ENCODE assay signal across 23 mouse cellular contexts in genomic region chr14:120165496-120166045, GRCm38 (mm10).
"Had no signal": no experiment of that assay in that cellular context is flagged by ENCODE, and none has a peak within 500 bp of the region (broad histone marks: within the 10 kb centered on the region; RNA-seq: fewer than 3 reads in every experiment).

No protein-coding gene starts in this region.

- H3K4me3 ChIP-seq: kidney, embryonic 15.5 days; limb, embryonic 10.5 days; limb, embryonic 13.5 days; liver, embryonic 12.5 days; liver, embryonic 15.5 days; lung, embryonic 15.5 days; midbrain, embryonic 12.5 days; midbrain, embryonic 15.5 days; myocyte; neural tube, embryonic 13.5 days; stomach, embryonic 15.5 days had no signal

- H3K4me2 ChIP-seq: kidney, embryonic 15.5 days; limb, embryonic 13.5 days; liver, embryonic 12.5 days; liver, embryonic 15.5 days; lung, embryonic 15.5 days; midbrain, embryonic 12.5 days; midbrain, embryonic 15.5 days; neural tube, embryonic 13.5 days; stomach, embryonic 15.5 days had no signal

- H3K4me1 ChIP-seq: kidney, embryonic 15.5 days; limb, embryonic 10.5 days; liver, embryonic 12.5 days; liver, embryonic 15.5 days; lung, embryonic 15.5 days; midbrain, embryonic 12.5 days; midbrain, embryonic 15.5 days; neural tube, embryonic 13.5 days; stomach, embryonic 15.5 days had no signal

- H3K9me3 ChIP-seq: kidney, embryonic 15.5 days; limb, embryonic 10.5 days; limb, embryonic 13.5 days; liver, embryonic 12.5 days; liver, embryonic 15.5 days; lung, embryonic 15.5 days; midbrain, embryonic 12.5 days; midbrain, embryonic 15.5 days; neural tube, embryonic 13.5 days; stomach, embryonic 15.5 days had no signal

- DNase-seq: kidney, adult 2 months; kidney, postnatal 10 days; kidney, postnatal 36 days; liver; lung, adult 18-20 months; lung, postnatal 10 days; lung, postnatal 36 days; retina, postnatal 1 day; right cerebral cortex, postnatal 25 days; spleen, adult 18-20 months; thymus, adult 18-20 months; thymus, postnatal 36 days had no signal

- ATAC-seq: liver, embryonic 12.5 days; midbrain, embryonic 15.5 days had no signal

- H3K9ac ChIP-seq: kidney, embryonic 15.5 days; limb, embryonic 13.5 days; liver, embryonic 12.5 days; liver, embryonic 15.5 days; lung, embryonic 15.5 days; midbrain, embryonic 12.5 days; midbrain, embryonic 15.5 days; neural tube, embryonic 13.5 days; stomach, embryonic 15.5 days had no signal

- H3K27me3 ChIP-seq: kidney, embryonic 15.5 days; limb, embryonic 13.5 days; liver, embryonic 12.5 days; liver, embryonic 15.5 days; lung, embryonic 15.5 days; midbrain, embryonic 12.5 days; midbrain, embryonic 15.5 days; neural tube, embryonic 13.5 days; stomach, embryonic 15.5 days had no signal

- H3K36me3 ChIP-seq: kidney, embryonic 15.5 days; limb, embryonic 10.5 days; limb, embryonic 13.5 days; liver, embryonic 12.5 days; liver, embryonic 15.5 days; lung, embryonic 15.5 days; midbrain, embryonic 12.5 days; midbrain, embryonic 15.5 days; neural tube, embryonic 13.5 days; stomach, embryonic 15.5 days had no signal

- H3K27ac ChIP-seq: kidney, embryonic 15.5 days; limb, embryonic 10.5 days; limb, embryonic 13.5 days; liver, embryonic 12.5 days; liver, embryonic 15.5 days; lung, embryonic 15.5 days; midbrain, embryonic 12.5 days; midbrain, embryonic 15.5 days; neural tube, embryonic 13.5 days; stomach, embryonic 15.5 days had no signal
